27 mouse cellular contexts compared by ENCODE assay signal in the genomic region with DNA sequence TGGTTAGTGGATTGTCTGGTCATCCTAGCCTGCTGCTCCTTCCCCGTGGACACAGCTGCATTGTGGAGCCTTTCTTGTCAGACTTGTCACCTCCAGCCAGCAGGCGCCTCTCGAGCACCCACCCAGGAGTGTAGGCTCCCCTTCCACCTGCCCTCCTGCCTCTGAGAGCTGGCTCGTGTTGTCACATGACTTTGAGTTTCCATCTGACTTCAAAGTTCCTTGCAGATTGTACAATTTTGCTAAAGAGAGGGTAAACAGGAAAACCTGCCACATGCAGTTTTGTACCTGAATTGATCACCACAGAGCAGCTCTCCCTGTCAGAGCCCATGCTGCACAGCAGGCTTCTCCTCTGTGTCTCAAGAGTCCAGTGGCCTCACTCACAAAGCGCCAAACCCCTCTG.
DNase-seq lines count a peak whose midpoint lies in the region; ATAC-seq lines count a peak whose summit lies in the region.
"Had no signal": no experiment of that assay in that cellular context is flagged by ENCODE, and none has a peak within 500 bp of the region (broad histone marks: within the 10 kb centered on the region; RNA-seq: fewer than 3 reads in every experiment).

No protein-coding gene starts in this region.

- no peak overlapping the region for H3K4me2 ChIP-seq in midbrain, embryonic 14.5 days (ENCODE audit: low read length)
- H3K4me2 ChIP-seq: embryonic facial prominence, embryonic 12.5 days; embryonic facial prominence, embryonic 15.5 days; heart, embryonic 13.5 days; hindbrain, embryonic 12.5 days; hindbrain, embryonic 15.5 days had no signal

- no peaks in the 10 kb centered on the region for H3K27me3 ChIP-seq in midbrain, embryonic 14.5 days (ENCODE audit: control insufficient read depth, insufficient read depth, low read length)
- H3K27me3 ChIP-seq: CH12.LX; embryonic facial prominence, embryonic 15.5 days; heart, embryonic 13.5 days; hindbrain, embryonic 12.5 days; hindbrain, embryonic 15.5 days; Patski had no signal

- no peaks in the 10 kb centered on the region for H3K9me3 ChIP-seq in midbrain, embryonic 14.5 days (ENCODE audit: control insufficient read depth, low read length)
- H3K9me3 ChIP-seq: embryonic facial prominence, embryonic 12.5 days; embryonic facial prominence, embryonic 15.5 days; heart, embryonic 10.5 days; heart, embryonic 13.5 days; hindbrain, embryonic 12.5 days; hindbrain, embryonic 15.5 days had no signal

- intact Hi-C loops in heart, postnatal 25 days (cut with DNase I): no loop called here

- WGBS in midbrain, embryonic 14.5 days: 83% methylated on average over 5 of the region's 5 CpGs

- no peak overlapping the region for H3K9ac ChIP-seq in midbrain, embryonic 14.5 days (replicated peaks; ENCODE audit: low read length)
- H3K9ac ChIP-seq: embryonic facial prominence, embryonic 12.5 days; embryonic facial prominence, embryonic 15.5 days; forebrain, postnatal 0 days; heart, embryonic 13.5 days; hindbrain, embryonic 12.5 days; hindbrain, embryonic 15.5 days had no signal

- peak; percentile 61 for ATAC-seq in CD4-positive, CD25-positive, alpha-beta regulatory T cell, adult 4 months
- no peak for ATAC-seq in midbrain, embryonic 14.5 days (ENCODE audit: low FRiP score, low TSS enrichment)
- ATAC-seq: forebrain, embryonic 14.5 days; forebrain, postnatal 0 days; Patski had no signal

- DNase-seq in CD4-positive helper T cell, adult 2 months (ENCODE audit: low read depth, low spot score): peak; percentile 57
- peak; percentile 61 for DNase-seq in thymus, postnatal 0 days (ENCODE audit: low spot score)
- DNase-seq in thymus, postnatal 4 days: peak; percentile 33
- DNase-seq in heart, postnatal 25 days (ENCODE audit: low spot score): no peak
- no peak for DNase-seq in midbrain, embryonic 14.5 days
- DNase-seq in cerebellum, adult 11-12 months: no peak
- DNase-seq: adrenal gland, postnatal 10 days; adrenal gland, postnatal 36 days; B cell, adult 2 months; cerebellum, adult 2 months; cerebellum, adult 9-11 months; cerebellum, postnatal 25 days; forebrain, postnatal 0 days; gastrocnemius, postnatal 25 days; heart, adult 18-20 months; heart, postnatal 14 days had no signal

- no peaks in the 10 kb centered on the region for H3K4me1 ChIP-seq in midbrain, embryonic 14.5 days (ENCODE audit: control insufficient read depth, insufficient read depth, low read length)
- H3K4me1 ChIP-seq: embryonic facial prominence, embryonic 12.5 days; embryonic facial prominence, embryonic 15.5 days; heart, embryonic 13.5 days; hindbrain, embryonic 12.5 days; hindbrain, embryonic 15.5 days had no signal

- H3K27ac ChIP-seq in midbrain, embryonic 14.5 days (replicated peaks; ENCODE audit: low read depth, low read length): no peak overlapping the region
- H3K27ac ChIP-seq: embryonic facial prominence, embryonic 12.5 days; embryonic facial prominence, embryonic 15.5 days; heart, embryonic 10.5 days; heart, embryonic 13.5 days; hindbrain, embryonic 12.5 days; hindbrain, embryonic 15.5 days had no signal

- no peak overlapping the region for H3K4me3 ChIP-seq in midbrain, embryonic 14.5 days (replicated peaks; ENCODE audit: low read depth, low read length)
- H3K4me3 ChIP-seq: embryonic facial prominence, embryonic 12.5 days; embryonic facial prominence, embryonic 15.5 days; heart, embryonic 10.5 days; heart, embryonic 13.5 days; hindbrain, embryonic 12.5 days; hindbrain, embryonic 15.5 days had no signal

- H3K36me3 ChIP-seq in midbrain, embryonic 14.5 days (ENCODE audit: control insufficient read depth, insufficient read depth, low read length): peaks cover 4% of the 10 kb centered on the region; the same call in 1 of the 2 replicates
- H3K36me3 ChIP-seq: embryonic facial prominence, embryonic 12.5 days; embryonic facial prominence, embryonic 15.5 days; G1E; heart, embryonic 10.5 days; hindbrain, embryonic 12.5 days; hindbrain, embryonic 15.5 days had no signal

Comparison
In these comparisons a context has a peak if more than half of its experiments do, and no peak if none do; other contexts are left out.
1. DNase-seq: peak in CD4-positive helper T cell, adult 2 months (single experiment), thymus, postnatal 0 days (single experiment) and thymus, postnatal 4 days (single experiment); none in heart, postnatal 25 days (single experiment), midbrain, embryonic 14.5 days (single experiment) and cerebellum, adult 11-12 months (single experiment).